Mouse (Mus musculus): ENCODE data around the gene Slc3a2.

Gene Slc3a2

DNA sequence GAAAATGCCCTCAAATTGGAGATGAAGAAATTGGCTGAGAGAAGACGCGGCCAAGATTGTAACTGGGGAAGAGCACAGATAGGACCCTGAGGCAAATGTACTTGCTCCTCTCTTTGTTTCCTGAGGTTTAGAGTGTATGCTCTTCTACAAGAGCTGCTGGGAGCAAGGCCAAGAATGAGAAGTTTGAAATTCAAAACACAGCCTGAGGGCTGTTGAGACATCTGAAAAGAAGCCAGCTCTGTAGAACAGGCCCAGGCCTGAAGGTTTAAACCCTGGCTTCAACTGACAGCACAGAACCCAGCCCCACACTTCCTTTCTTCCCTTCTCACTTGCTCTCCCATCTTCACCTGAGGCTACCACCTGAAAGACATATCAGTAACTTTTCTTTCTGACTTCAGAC, 13.1 kb downstream of the Slc3a2 start:
- DNase-seq = peak; percentile 64 to 71

DNA sequence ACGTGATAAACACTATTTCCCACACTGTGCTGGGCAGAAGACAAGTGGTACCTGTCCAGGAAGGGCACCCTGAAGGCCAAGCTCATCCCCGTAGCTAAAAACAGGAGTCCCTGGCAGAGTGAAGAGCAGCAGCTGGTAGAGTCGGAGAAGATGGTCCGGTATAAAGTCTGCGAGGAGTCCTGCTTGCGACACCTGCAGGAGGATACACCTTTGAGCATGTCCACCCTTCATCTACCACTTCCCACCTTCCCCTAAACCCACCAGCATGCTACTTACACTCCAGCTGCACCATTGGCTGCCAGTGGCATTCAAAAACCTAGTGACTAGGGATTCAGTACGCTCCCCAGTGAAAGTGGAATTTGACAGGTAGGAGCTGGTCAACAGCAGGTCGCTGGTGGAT, 14.2 kb downstream of the Slc3a2 start:
- DNase-seq = no peak

DNA sequence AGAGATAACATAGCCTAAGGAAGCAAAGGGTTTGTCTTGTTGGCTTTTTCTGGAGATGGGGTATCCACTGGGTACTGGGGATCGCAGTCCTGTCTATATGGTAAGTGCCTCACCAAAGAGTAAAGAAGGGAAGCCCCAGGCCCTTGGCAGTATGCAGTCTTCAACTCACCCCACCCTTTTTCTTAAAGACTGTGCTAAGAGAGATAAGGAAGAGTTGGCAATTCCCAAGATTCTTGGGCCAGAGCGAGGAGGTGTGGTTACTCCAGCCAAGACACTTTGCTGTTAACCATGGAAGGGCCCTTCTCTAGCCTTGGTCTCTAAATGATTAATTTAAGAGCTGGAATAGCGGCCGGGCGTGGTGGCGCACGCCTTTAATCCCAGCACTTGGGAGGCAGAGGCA, 16.2 kb downstream of the Slc3a2 start:
- no peak for DNase-seq

DNA sequence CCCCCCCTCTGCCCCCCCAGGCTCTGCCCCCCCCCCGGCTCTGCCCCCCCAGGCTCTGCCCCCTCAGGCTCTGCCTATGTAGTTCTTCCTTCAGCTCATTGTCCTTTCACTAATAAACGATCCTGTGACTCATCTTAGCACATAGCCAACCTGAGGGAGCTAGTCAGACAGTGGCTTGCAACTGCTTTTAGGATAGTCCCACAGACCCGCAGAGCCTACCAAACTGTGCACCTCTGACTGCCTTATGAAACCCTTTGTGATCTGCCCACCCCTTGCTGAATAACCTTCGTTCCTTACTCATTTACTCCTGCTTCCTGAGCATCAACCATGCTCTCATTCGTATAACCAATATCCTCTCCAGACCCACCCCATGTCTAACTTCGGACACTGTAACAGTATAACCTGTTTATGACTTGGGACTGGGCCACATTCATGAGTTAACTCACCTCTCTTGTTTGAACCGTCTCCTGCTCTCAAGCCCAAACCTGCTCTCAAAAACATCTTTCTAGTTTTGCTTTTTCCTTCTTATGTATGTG, 17.0 kb downstream of the Slc3a2 start:
- no peak for DNase-seq

DNA sequence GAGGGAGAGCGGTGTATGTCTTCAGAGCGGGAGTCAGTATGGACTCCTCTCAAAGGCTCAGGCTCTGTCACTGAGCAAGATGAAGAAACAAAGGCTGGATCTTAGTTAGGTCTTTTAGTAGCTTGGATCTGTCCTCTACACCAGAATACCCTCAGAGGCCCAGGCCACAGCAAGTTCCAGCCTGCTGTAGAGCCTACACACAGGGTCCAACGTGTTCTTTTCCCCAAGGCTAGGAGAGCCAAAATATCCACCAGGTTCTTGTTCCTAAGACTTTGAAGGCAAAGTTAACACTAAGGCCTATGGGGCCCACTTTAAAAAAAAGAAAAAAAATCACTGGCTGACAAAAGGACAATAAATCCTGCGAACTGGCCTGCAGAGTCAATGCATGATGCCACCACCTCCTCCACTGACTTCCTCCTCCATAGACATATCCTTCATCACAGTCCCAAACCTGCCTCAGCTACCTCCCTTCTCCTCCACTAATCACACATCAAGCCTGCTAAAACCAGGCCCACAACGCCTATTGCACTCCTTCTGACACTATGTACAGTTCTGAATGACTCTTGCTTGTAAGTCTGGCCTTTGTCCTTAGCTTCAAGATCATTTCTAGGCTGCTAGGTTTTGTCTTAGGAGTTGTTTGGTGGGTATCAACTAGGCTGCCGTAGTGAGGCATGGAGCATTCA, 18.0 kb downstream of the Slc3a2 start:
- DNase-seq = no peak

DNA sequence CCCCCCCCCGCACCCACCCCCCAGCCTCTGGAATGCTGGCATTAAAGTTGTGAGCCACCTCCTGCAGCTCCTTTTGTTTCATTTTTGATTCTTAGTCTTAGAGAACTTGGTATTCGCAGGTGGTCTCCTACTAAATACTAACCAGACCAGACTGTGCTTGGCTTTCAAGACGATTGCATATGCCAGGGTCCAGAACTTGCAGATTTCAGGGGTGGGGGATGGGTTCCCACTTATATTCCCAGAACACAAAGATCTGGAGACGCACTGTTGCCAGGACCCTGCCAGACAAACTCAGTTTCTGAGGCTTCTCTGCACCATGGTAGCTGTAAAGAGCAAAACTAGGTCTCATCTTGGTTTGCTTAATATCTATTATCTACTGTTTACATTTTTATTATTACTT, 19.6 kb downstream of the Slc3a2 start:
- no peak for DNase-seq

DNA sequence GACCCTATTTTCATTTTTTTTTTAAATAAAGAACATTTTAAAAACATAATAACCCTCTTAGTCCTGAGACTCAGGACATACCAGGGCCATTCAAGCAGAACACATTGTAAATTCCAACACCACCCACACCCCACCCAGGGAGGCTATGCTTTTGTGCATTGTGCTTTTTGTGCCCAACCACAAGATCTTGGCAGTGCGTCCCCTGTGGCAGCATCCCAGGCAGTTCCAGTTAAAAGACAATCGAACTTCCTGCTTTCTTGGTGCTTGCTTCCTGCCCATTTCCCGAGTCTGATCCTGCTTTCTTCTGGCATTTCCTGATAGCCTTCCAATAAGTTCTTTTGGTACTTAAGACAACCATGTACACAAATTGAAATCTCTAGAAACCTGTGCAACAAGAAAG, 20.7 kb downstream of the Slc3a2 start:
- peak; percentile 80 for DNase-seq

DNA sequence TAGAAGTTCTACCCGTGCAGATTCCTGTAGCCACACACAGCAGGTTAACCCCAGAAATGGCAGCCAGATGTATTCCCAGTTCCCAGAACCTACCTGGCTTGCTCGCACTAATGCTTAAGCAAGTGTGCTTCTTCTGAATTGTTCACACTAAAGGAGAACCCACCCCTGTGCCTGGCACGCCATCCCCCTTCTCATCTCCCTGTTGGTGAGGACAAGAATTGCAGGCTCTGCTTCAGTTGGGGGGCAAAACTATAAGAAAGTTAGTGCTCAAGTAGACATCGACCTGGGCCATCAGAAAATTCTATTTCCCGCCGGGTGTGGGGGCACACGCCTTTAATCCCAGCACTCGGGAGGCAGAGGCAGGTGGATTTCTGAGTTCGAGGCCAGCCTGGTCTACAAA, 23.5 kb downstream of the Slc3a2 start:
- no peak for DNase-seq

DNA sequence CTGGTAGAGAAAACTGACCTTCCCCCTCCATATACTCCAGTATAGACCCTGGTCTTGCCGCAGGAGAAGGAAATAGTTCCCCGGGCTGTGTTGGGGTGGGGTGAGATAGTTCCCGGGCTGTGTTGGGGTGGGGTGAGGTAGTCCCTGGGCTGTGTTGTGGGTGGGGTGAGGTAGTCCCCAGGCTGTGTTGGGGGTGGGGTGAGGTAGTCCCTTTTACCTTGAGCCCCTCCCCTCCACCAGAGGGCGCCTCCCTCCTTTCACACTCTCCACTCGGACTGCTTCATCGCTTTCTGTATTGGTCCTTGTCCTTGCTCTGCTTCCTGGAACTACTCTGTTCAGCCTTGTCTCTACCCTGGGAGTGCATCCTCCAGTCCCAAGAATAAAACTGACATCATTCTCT, 27.8 kb downstream of the Slc3a2 start:
- peak; percentile 77 to 86 for DNase-seq

DNA sequence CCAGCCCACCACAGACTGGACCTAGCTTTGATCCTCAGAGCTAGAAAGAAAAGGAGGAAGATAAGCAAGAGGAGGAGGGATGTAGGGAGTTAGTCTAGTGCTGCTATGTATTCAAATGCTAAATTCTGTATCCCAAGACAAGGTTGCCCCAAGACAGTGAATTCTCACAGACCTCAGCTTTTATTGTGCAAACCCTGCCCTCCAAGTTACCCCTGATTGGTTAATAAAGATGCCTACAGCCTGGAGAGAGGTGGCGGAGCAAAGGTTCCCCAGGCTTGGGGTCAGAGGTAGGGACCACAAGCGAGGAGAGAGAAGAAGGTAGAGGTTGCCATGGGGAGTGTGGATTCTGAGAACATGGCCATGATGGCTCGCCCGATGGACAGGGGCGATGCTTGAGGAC, 30.4 kb downstream of the Slc3a2 start:
- DNase-seq = no peak

DNA sequence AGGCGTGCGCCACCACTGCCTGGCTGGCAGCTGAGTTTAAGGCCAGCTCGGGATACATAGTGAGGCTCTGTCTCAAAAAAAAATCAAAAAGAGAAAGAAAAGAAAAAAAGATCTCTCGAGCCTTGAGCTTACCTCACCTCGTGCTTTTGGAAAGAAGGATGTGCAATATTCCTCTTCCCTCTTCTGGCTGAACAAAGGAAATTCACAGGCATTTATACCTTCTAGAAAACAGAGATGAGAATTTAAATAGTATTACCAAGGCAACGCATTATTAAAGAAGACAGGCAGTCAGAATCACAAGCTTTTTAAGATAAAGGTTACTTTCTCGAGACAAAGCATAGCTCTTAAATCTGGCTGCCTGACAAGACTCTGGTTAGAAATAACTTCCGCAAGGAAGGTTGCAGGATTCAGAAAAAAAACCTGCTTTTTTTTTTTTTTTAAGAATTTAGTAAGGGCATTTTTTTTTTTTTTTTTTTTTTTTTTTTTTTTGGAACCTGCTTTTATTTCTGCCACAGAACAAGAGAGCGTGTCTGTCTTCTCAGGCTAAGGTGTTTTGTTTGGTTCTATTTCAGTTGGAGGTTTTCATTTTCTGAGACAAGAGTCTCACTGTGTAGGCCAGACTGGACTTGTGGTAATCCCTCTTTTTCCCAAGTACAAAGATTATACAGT, 31.2 kb downstream of the Slc3a2 start:
- DNase-seq = no peak

DNA sequence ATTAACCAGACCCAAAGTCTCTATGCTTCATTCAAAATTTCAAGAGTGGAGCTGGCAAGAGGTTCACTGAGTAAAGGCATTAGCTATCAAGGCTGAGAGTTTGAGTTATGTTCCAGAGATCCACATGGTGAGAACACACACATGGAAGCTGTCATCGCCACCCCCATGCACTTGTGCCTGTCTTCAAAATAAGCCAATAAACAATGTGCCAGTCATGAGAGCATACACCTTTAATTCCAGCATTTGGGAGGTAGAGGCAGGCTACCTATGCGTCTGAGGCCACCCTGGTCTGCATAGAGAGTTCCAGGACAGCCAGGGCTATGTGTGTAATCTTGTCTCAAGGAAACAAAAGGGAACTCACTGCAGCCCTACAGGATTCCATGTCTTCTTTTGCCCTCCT, 39.5 kb downstream of the Slc3a2 start:
- no peak for DNase-seq

DNA sequence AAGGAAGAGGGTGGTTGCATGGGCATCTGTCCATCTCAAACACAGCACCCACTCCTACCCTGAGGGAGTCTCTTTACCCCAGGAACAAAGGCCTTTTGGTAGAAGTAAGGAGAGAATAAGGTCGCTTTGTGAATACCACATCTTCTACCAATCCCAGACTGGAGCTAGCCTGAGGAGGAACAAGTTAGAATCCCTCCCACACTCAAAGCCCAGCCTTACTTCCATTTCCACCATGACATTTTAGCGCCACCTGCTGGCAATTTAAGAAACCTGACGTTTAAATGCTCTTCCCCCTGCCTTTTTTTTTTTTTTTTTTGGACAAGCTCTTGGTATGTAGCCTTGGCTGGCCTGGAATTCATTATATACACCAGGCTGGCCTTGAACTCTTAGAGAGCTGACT, 40.2 kb downstream of the Slc3a2 start:
- DNase-seq = peak; percentile 47 to 75

DNA sequence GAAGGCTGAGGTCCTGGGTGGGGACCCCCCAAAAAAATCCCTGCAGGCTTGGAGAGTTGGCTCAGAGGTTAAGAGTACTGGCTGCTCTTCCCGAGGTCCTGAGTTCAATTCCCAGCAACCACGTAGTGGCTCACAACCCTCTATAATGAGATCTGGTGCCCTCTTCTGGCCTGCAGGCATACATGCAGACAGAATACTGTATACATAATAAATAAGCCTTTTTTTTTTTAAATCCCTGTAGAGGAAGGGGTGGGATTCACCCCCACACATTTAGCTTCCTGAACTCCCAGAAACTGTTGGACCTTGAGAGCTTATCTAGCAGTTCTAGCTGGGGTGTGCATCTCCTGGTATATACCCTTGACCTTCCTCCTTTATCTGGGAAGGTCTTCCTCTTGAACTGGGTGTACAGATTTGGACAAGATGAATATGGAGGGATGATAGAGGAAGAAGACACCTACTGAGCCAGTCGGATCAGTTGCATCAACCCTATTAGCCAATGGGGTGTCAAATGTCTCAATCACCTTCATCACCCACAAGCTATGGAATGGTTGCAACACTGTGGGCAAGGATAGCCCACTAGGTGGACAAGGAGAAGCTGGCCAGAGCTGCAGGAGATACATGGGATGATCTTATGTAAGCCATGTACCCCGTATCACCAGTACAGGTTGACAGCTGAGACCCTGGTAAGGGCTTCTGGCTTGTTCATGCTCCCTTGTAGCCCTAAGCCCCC, 41.4 kb downstream of the Slc3a2 start:
- DNase-seq = no peak

DNA sequence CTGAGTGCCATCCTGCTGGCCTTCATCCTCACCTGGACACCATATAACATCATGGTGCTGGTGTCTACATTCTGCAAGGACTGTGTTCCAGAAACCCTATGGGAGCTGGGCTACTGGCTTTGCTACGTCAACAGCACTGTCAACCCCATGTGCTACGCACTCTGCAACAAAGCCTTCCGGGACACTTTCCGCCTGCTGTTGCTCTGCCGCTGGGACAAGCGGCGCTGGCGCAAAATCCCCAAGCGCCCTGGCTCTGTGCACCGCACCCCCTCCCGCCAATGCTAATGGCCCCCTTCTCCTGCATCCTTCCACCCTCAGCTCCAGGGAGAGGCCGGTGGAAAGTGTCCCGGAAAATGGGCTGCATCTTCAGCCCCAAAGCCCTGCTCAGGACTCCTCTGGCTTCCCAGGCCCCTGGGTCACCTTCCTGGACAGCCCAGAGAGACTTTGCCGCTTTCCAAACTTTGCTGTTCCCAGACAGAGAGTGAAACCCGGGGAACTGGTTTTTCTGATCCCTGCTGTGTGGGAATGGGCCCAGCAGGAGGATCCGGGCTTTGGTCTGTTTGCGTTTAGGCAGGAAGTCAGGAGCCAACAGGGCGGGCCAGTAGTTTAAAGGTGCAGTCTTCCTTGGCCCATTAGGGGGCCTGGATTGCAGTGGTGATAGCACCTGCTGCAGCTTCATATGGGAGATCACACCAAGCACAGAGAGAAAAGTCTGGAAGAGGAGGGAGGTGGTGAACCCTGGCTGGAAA, 44.0 kb downstream of the Slc3a2 start:
- DNase-seq = peak; percentile 53 to 72

DNA sequence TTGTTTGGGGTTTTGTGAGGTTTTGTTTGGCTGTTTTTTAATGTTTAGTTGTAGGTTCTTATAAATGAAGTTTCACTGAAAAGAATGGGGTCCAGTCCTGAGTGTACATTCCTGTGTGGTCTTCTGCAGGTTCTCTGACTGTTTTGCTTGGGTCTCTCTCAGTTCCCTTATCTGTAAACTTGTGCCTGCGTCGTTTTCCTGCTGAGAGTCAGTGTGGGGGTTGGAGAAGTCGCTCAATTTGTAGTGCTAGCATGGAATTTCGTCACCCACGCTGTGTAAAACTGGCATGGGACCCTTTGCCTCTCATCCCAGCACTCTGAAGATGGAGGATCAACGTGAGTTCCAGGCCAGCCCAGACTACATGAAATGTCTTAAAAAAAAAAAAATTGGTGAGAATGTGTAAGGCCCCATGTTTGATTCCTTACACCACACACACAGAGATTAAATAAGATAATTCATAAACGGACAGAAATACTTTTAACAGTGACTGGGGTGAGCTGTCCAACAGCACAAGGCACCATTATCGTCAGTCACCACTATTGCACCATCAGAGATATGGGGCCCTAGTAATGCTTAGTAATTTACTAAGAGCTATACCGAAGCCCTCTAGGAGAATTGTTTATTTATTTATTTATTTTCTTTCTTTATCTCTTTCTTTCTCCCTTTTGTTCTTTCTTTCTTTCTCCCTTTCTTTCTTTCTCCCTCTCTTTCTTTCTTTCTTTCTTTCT, 49.7 kb downstream of the Slc3a2 start:
- no peak for DNase-seq

DNA sequence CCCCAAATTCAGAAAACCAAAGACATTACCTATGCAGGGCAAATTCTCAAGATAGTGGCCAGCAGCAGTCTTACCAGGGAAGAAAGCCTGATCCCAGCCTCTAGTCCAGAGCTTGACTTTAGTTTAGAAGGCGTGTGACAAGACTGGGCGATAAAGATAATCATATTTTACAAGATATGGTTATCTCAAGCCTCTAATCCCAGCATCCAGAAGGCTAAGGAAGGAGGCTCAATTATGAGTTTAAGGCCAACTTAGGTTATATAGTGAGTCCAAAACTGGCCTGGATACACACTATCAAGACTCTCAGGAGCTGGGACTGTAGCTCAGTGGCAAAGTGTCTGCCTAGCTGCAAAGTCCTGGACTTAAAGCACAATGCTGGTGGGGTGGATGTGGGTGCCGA, 50.3 kb downstream of the Slc3a2 start:
- DNase-seq = no peak

DNA sequence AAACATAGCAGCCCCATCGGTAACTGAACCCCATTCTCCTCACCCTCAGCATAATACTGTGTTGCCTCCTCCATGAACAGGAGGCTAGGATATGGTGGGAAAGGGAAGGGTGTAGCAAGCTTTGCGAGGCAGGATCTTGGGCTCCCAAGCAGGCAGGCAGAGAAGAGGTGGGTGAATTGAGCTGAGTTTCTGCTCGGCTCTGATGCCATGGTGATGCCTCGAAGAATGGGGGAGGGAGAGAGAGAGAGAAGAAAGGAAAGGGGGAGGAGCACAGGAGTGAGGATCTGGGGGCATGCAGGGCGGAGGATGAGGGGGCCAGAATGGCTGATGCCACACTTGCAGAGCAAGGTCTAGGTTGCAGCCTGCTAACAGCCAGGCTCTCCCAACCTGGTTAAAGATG, 57.4 kb downstream of the Slc3a2 start:
- DNase-seq = no peak

DNA sequence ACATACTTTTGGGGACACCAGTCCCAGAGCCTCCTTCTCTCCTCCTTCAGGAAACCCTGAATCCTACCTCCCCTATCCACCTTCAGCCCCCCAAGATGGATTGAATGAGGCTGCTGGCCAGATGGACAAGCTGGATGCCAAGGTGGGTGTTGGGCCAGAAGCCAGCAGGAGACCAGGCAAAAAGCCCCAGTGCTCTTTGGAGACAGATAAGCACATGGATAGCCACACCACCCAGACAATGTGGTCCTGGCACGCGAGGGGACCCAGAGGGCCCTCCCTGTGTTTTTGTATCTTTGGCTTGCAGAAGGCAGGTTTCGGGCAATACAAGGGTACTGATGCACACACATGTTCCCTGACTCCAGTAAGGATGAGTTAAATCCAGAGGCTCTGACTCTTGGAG, 58.3 kb downstream of the Slc3a2 start:
- no peak for DNase-seq

DNA sequence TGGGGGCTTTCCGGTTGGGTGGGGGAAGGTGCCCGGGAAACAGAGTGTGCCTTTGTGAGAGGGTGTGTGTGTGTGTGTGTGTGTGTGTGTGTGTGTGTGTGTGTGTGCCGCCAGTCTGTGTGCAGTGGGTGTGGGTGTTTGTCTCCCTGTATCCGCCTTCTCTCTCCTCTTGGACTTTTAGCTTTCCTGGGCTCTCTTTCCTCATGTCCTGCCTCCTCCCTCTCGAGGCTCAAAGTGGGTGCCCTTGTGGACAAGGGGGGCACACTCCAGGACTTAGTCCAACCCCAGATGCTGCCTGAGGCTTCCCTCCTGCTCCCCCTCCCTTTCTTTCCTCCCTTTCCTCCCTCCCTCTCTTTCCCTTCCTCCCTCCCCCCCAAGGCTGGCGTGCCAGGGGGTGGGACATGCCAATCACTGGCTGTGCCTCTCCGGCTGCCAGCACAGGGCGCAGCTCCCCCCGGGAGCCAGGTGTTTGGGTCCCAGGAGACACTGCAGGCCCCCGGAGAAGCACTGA, 59.2 kb downstream of the Slc3a2 start:
- DNase-seq = no peak

DNA sequence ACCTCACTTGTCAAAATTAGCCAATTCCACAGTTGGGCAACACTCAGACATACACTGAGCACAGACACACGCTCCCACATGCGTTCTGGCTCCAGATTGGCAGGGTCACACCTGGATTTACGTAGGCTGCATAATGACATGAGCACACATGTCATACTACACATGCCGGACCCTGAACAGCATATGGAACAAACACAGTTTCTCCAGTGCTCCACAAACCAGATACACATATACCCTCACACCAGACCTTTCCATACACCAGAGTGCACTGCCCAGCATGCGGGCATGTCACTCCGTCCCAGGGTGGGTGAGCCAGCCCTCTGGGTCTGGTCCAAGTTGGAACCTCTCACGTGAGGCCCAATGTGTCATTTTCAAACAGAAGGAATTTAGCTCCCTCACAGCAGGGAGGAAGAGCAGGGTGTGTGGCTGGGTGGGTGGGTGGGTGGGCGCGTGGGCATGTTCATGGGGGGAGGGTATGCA, 59.8 kb downstream of the Slc3a2 start, which contains the start of gene Chrm1:
Gene Chrm1, plus strand, starts transcription at position 430 of the 480 bp plus-strand sequence.
- no peak for DNase-seq

DNA sequence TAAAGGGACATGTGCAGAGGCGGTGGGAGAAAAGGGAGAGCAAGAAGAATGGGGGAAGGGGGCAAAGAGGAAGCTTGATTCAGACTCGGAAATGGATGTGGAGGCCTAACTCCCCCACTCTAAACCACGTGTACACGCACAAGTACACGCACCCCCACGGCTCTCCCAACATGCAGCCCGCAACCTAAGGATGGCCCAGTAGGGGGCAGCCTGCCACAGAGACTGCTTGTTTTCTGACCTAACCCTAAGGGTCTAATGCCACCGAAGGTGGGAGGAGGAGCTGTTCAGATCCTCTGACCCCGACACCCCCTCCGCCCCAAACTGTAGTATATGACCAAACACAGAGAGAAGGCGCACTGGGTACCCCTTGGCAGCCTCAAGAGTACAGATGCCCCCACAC, 60.8 kb downstream of the Slc3a2 start:
- DNase-seq = peak; percentile 52 to 67

Data from lung, adult 18-20 months (tissue).